Mouse (Mus musculus) megakaryocyte-erythroid progenitor cell, adult 5-6 weeks (primary cell): Measurements from ENCODE around the gene Rc3h1. TPM values are rescaled to one million over a fixed set of nuclear protein-coding genes. Genes with fewer than 3 reads are reported as not detected.
"Not testable (repeated sequence)": the region's sequence is repeated elsewhere in the genome, so short reads cannot be mapped to it uniquely, and the experiment has no call there.

ENCODE experiments used
- ATAC-seq: replicated peaks from 2 replicates; pipeline ENCODE4 v1.8.0; 2016; ENCODE audit warnings: mild to moderate bottlenecking, inconsistent platforms; ENCODE audit not compliant: severe bottlenecking, poor library complexity, low FRiP score, low TSS enrichment
- total RNA-seq, 2 experiments: library from RNA; stranded (forward) in 1 of 2; stranded (reverse) in 1 of 2; fragments of 200-1000, 215-1000 nt in 1 of 2; fragments of >200 nt in 1 of 2; fragmentation: Nextera tagmentation in 1 of 2; gene quantifications; 2 replicates each; pipeline ENCODE4 v1.2.3; 2014 to 2017

Gene Rc3h1
- total RNA-seq (2014; fragmentation: Nextera tagmentation) (31.5 and 34.3 TPM in 2 replicates), total RNA-seq (2017) (18.6 and 28.3 TPM in 2 replicates)

- peak; percentile 93 for ATAC-seq
These were observed at the start of gene Rc3h1 for GRCm38 (mm10) chr1:160906057-160906557. Rc3h1 (plus strand) TSS chr1:160906418.

GRCm38 (mm10) chr1:160858132-160858531, 48.1 kb upstream of the Rc3h1 start:
- ATAC-seq: no peak

- ATAC-seq: not testable (repeated sequence)
These were observed 46.3 kb upstream of the Rc3h1 start for GRCm38 (mm10) chr1:160859874-160860273.

GRCm38 (mm10) chr1:160861142-160861541, 45.1 kb upstream of the Rc3h1 start:
- no peak for ATAC-seq

GRCm38 (mm10) chr1:160861632-160862031, 44.6 kb upstream of the Rc3h1 start:
- ATAC-seq: no peak

GRCm38 (mm10) chr1:160863027-160863426, 43.2 kb upstream of the Rc3h1 start:
- ATAC-seq: peak; percentile 96

GRCm38 (mm10) chr1:160874757-160875156, 31.5 kb upstream of the Rc3h1 start:
- peak; percentile 61; the same call in 1 of the 2 replicates for ATAC-seq

- no peak for ATAC-seq
These were observed 29.2 kb upstream of the Rc3h1 start for GRCm38 (mm10) chr1:160876968-160877367.

- ATAC-seq: peak; percentile 52; the same call in 1 of the 2 replicates
These were observed 27.7 kb upstream of the Rc3h1 start for GRCm38 (mm10) chr1:160878485-160878884.

GRCm38 (mm10) chr1:160881378-160881777, 24.8 kb upstream of the Rc3h1 start:
- not testable (repeated sequence) for ATAC-seq

- ATAC-seq: no peak
These were observed 24.2 kb upstream of the Rc3h1 start for GRCm38 (mm10) chr1:160881968-160882367.

- no peak for ATAC-seq
These were observed 21.9 kb upstream of the Rc3h1 start for GRCm38 (mm10) chr1:160884273-160884672.

- no peak for ATAC-seq
These were observed 21.2 kb upstream of the Rc3h1 start for GRCm38 (mm10) chr1:160884993-160885392.

- ATAC-seq: no peak
These were observed 6.5 kb upstream of the Rc3h1 start for GRCm38 (mm10) chr1:160899701-160900100.

- peak; percentile 25; the same call in 1 of the 2 replicates for ATAC-seq
These were observed 2.2 kb upstream of the Rc3h1 start for GRCm38 (mm10) chr1:160904047-160904446.

GRCm38 (mm10) chr1:160906558-160907481, 602 bp downstream of the Rc3h1 start:
- ATAC-seq: peak; percentile 20

- ATAC-seq: no peak
These were observed 4.0 kb downstream of the Rc3h1 start for GRCm38 (mm10) chr1:160910176-160910575.

- ATAC-seq: no peak
These were observed 4.6 kb downstream of the Rc3h1 start for GRCm38 (mm10) chr1:160910812-160911211.

GRCm38 (mm10) chr1:160919383-160919782, 13.2 kb downstream of the Rc3h1 start:
- ATAC-seq: no peak

- no peak for ATAC-seq
These were observed 15.7 kb downstream of the Rc3h1 start for GRCm38 (mm10) chr1:160921938-160922337.

GRCm38 (mm10) chr1:160931320-160931719, 25.1 kb downstream of the Rc3h1 start:
- no peak for ATAC-seq
